Mouse (Mus musculus): ENCODE measurements around the gene Nfia.

- no peak for TF ChIP-seq CTCF (IDR thresholded peaks at IDR 0.05; ENCODE audit: insufficient read depth, low read depth, low read length)
- TF ChIP-seq POLR2A (IDR thresholded peaks at IDR 0.05; ENCODE audit: insufficient read depth, low read depth, low read length): no peak
These were observed 218.9 kb downstream of the Nfia start for GRCm38 (mm10) chr4:97991395-97991794.
